Mouse (Mus musculus) left cerebral cortex, adult 6 months (tissue): ENCODE results near the gene Abcc4. TPM values are rescaled to one million over a fixed set of nuclear protein-coding genes. Genes with fewer than 3 reads are reported as not detected.

Source experiments
- long read RNA-seq, 2 experiments: library from polyadenylated mRNA; unstranded; transcript quantifications; one replicate each; pipeline ENCODE4 v2.0.0; 2019 to 2020
- polyA plus RNA-seq: library from polyadenylated mRNA; unstranded; fragments of <200 nt; fragmentation: Nextera tagmentation; gene quantifications from 2 replicates; pipeline ENCODE4 v1.2.3, GENCODE M21; 2021

Abcc4 gene
- 1.8 and 2.6 TPM in 2 replicates for polyA plus RNA-seq
- long read RNA-seq, experiment 1, full-length matches to known transcripts = 2 of 10 reads
- long read RNA-seq, experiment 1, partial matches to known transcripts = 4 of 10 reads
- long read RNA-seq, experiment 1, other reads (novel, unspliced or antisense) = 4 of 10 reads
- long read RNA-seq, experiment 2, partial matches to known transcripts = 2 of 2 reads
- long read RNA-seq, experiment 2, other reads (novel, unspliced or antisense) = 0 of 2 reads

DNA sequence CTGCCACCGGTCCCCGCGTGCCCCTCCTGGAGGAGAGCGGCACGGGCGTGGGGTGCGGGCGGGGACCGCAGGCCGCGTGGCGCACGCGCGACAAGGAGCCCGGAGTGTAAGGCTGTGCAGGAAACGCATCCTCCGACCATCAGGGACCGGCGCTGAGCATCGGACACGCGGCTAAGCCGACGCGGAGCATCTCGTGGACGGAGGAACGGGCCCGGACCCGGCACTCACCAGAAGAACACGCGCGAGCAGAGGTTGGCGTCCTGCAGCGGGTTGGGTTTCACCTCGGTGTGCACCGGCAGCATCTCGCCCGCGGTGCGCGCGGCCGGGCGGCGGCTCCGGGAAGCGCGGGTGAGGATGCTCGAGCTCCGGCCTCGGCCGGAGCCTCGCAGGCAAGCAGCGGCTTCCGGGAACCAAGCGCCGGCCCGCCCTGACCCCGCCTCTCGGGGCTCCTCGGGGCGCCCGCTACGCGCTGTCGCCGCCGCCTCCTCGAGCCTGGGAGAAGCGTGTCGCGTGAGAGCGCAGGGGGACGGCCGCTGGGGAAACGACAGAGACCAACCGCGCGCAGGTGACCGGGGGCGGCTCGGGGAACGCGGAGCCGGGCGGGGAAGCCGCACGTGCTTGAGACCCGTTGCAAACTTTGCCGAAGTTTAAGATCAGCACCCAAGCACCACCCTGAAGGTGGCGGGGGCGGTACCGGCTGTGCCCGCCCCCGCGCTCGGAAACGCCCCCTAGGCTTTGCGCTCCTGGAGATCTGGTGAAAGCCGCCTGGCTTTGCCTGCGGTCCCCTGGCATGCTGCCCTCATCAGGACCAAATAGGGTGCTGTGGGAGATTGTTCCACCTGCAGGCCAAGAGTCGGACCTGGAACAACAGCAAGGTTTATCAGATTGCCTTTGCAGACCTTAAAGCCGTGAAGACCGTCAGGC is at the start of gene Abcc4:
TSS of gene Abcc4 (minus strand) at position 412 of the 924 bp plus-strand sequence.

Other genes starting within 250 kb of the Abcc4 start
- 108 and 129 TPM in 2 replicates for gene Cldn10, start 81.7 kb upstream of the Abcc4 start, polyA plus RNA-seq
- gene Dzip1, start 219.2 kb upstream of the Abcc4 start, polyA plus RNA-seq = 11.3 and 13.1 TPM in 2 replicates
- gene Dnajc3, start 231.8 kb upstream of the Abcc4 start, polyA plus RNA-seq = 16.2 and 19.7 TPM in 2 replicates